Comparison of ENCODE assay signal across 13 mouse cellular contexts in genomic region chr14:78330576-78331300, GRCm38 (mm10). TPM values are rescaled to one million over a fixed set of nuclear protein-coding genes. Genes with fewer than 3 reads are reported as not detected.
DNase-seq lines count a peak whose midpoint lies in the region; ATAC-seq and TF ChIP-seq lines count a peak whose summit lies in the region.
"Had no signal": no experiment of that assay in that cellular context is flagged by ENCODE, and none has a peak within 500 bp of the region (broad histone marks: within the 10 kb centered on the region; RNA-seq: fewer than 3 reads in every experiment).

No protein-coding gene starts in this region.

- H3K27ac ChIP-seq in kidney, embryonic 14.5 days (ENCODE audit: low read depth, low read length), result no peak overlapping the region
- H3K27ac ChIP-seq in CH12.LX (ENCODE audit: insufficient read depth, low read depth), result no peak overlapping the region
- no peak overlapping the region; the same call in 1 of the 2 replicates for H3K27ac ChIP-seq in embryonic facial prominence, embryonic 14.5 days (replicated peaks; ENCODE audit: low read depth, low read length)
- H3K27ac ChIP-seq: forebrain, embryonic 15.5 days; neural tube, embryonic 12.5 days had no signal

- no peaks in the 10 kb centered on the region for H3K36me3 ChIP-seq in kidney, embryonic 14.5 days (ENCODE audit: control insufficient read depth, insufficient read depth, low read length)
- H3K36me3 ChIP-seq in CH12.LX (replicated peaks in 1 of 2; ENCODE audit: control insufficient read depth in 1 of 2, insufficient read depth in 1 of 2, low read length in 1 of 2), result no peaks in the 10 kb centered on the region
- no peaks in the 10 kb centered on the region for H3K36me3 ChIP-seq in embryonic facial prominence, embryonic 14.5 days (ENCODE audit: control insufficient read depth, insufficient read depth, low read length)
- H3K36me3 ChIP-seq: forebrain, embryonic 15.5 days; neural tube, embryonic 12.5 days had no signal

- no peaks in the 10 kb centered on the region for H3K27me3 ChIP-seq in kidney, embryonic 14.5 days (ENCODE audit: control insufficient read depth, insufficient read depth, low read length)
- no peaks in the 10 kb centered on the region for H3K27me3 ChIP-seq in CH12.LX (replicated peaks)
- no peaks in the 10 kb centered on the region for H3K27me3 ChIP-seq in embryonic facial prominence, embryonic 14.5 days (replicated peaks; ENCODE audit: control insufficient read depth, insufficient read depth, low read length)
- H3K27me3 ChIP-seq: forebrain, embryonic 15.5 days; neural tube, embryonic 12.5 days had no signal

- 19% methylated on average over 11 of the region's 11 CpGs for WGBS in kidney, embryonic 14.5 days
- 31% methylated on average over 11 of the region's 11 CpGs for WGBS in embryonic facial prominence, embryonic 14.5 days

- no peak for TF ChIP-seq POLR2A in CH12.LX (IDR thresholded peaks at IDR 0.05; ENCODE audit: low read depth, low read length)

- H3K9me3 ChIP-seq in kidney, embryonic 14.5 days (ENCODE audit: control insufficient read depth, low read length), result no peaks in the 10 kb centered on the region
- no peaks in the 10 kb centered on the region for H3K9me3 ChIP-seq in CH12.LX (replicated peaks; ENCODE audit: low read length)
- no peaks in the 10 kb centered on the region for H3K9me3 ChIP-seq in embryonic facial prominence, embryonic 14.5 days (ENCODE audit: control insufficient read depth, low read length)
- H3K9me3 ChIP-seq: forebrain, embryonic 15.5 days; neural tube, embryonic 12.5 days had no signal

- TF ChIP-seq EP300 in CH12.LX (IDR thresholded peaks at IDR 0.05; ENCODE audit: low read length), result no peak

- no peak overlapping the region for H3K9ac ChIP-seq in kidney, embryonic 14.5 days (ENCODE audit: low read depth, low read length)
- no peak overlapping the region for H3K9ac ChIP-seq in CH12.LX (ENCODE audit: insufficient read depth, low read depth)
- no peak overlapping the region for H3K9ac ChIP-seq in embryonic facial prominence, embryonic 14.5 days (ENCODE audit: low read depth, low read length)
- H3K9ac ChIP-seq: forebrain, embryonic 15.5 days; neural tube, embryonic 12.5 days had no signal

- TF ChIP-seq RAD21 in CH12.LX (IDR thresholded peaks at IDR 0.05; ENCODE audit: low read depth, low read length), result no peak

- no peak overlapping the region for H3K4me3 ChIP-seq in kidney, embryonic 14.5 days (ENCODE audit: low read length)
- H3K4me3 ChIP-seq in CH12.LX (replicated peaks in 1 of 3; ENCODE audit: low read depth in 2 of 3, low read length in 2 of 3, poor library complexity in 1 of 3), result no peak overlapping the region
- no peak overlapping the region for H3K4me3 ChIP-seq in embryonic facial prominence, embryonic 14.5 days (ENCODE audit: low read depth, low read length)
- H3K4me3 ChIP-seq: forebrain, embryonic 15.5 days; neural tube, embryonic 12.5 days had no signal

- no peak for TF ChIP-seq CTCF in CH12.LX (conservative IDR thresholded peaks at IDR 0.05 in 1 of 2, IDR thresholded peaks at IDR 0.05 in 1 of 2; ENCODE audit: low read depth in 2 of 2, low read length in 2 of 2)

- intact Hi-C loops in left cerebral cortex, postnatal 25 days (cut with DNase I), result no loop called here

- dilution Hi-C loops in CH12.LX (cut with MboI; ENCODE audit: extremely low pct_ligation_motif_present, extremely low pct_unique_long_range_greater_than_20kb, low sequenced_read_pairs), result no loop called here

- H3K4me1 ChIP-seq in kidney, embryonic 14.5 days (ENCODE audit: control insufficient read depth, insufficient read depth, low read length), result peaks cover 3% of the 10 kb centered on the region; the same call in 1 of the 2 replicates
- H3K4me1 ChIP-seq in CH12.LX (ENCODE audit: control insufficient read depth in 1 of 2, insufficient read depth in 2 of 2), result peaks cover 5 to 24% of the 10 kb centered on the region in 2 experiments; a peak in 3 of 4 replicates
- peaks cover 10% of the 10 kb centered on the region for H3K4me1 ChIP-seq in embryonic facial prominence, embryonic 14.5 days (ENCODE audit: control insufficient read depth, insufficient read depth, low read length)
- H3K4me1 ChIP-seq: forebrain, embryonic 15.5 days; neural tube, embryonic 12.5 days had no signal

- no peak overlapping the region; the same call in 1 of the 2 replicates for H3K4me2 ChIP-seq in kidney, embryonic 14.5 days (replicated peaks; ENCODE audit: low read depth, low read length)
- H3K4me2 ChIP-seq in CH12.LX (ENCODE audit: insufficient read depth, low read depth, poor library complexity, severe bottlenecking), result peak overlapping the region; percentile 63
- H3K4me2 ChIP-seq in embryonic facial prominence, embryonic 14.5 days (ENCODE audit: low read depth, low read length), result peak overlapping the region; percentile 10; the same call in 1 of the 2 replicates
- H3K4me2 ChIP-seq: forebrain, embryonic 15.5 days; neural tube, embryonic 12.5 days had no signal

- no peaks in the 10 kb centered on the region for H3K79me2 ChIP-seq in CH12.LX (replicated peaks; ENCODE audit: control insufficient read depth, extremely low read depth, insufficient read depth, poor library complexity, severe bottlenecking)

- in situ Hi-C loops in CH12.LX (cut with MboI; ENCODE audit: low pct_ligation_motif_present, low pct_unique_long_range_greater_than_20kb, low sequenced_read_pairs), result no loop called here

- ATAC-seq in kidney, embryonic 14.5 days (ENCODE audit: low FRiP score, low TSS enrichment), result peak; percentile 84
- peak; percentile 89 for ATAC-seq in embryonic facial prominence, embryonic 14.5 days (ENCODE audit: low read depth)
- ATAC-seq: forebrain, embryonic 15.5 days had no signal

- no peak for DNase-seq in kidney, postnatal 25 days
- peak; percentile 41 for DNase-seq in CH12.LX (ENCODE audit: extremely low read depth)
- DNase-seq in embryonic facial prominence, embryonic 14.5 days (ENCODE audit: low spot score), result peak; percentile 76
- peak; percentile 19 to 23 for DNase-seq in lung, postnatal 4 days
- no peak for DNase-seq in left cerebral cortex, postnatal 25 days (ENCODE audit: low spot score in 2 of 2)
- DNase-seq in adrenal gland, adult 2 months, result no peak
- DNase-seq: adrenal gland, postnatal 14 days; cerebellum, adult 8-10 months; kidney, postnatal 14 days had no signal

TF ChIP-seq in CH12.LX, 34 proteins besides CTCF, POLR2A, EP300 and RAD21:
- no peak for TF ChIP-seq GABPA (IDR thresholded peaks at IDR 0.05; ENCODE audit: insufficient replicate concordance, low read depth, low read length)
- TF ChIP-seq CHD1 (IDR thresholded peaks at IDR 0.05; ENCODE audit: low read depth, low read length), result no peak
- TF ChIP-seq PAX5 (IDR thresholded peaks at IDR 0.05; ENCODE audit: low read length), result no peak
- no peak for TF ChIP-seq SMC3 (IDR thresholded peaks at IDR 0.05; ENCODE audit: low read depth, low read length)
- no peak for TF ChIP-seq ZNF384 (IDR thresholded peaks at IDR 0.05; ENCODE audit: low read depth, low read length)
- TF ChIP-seq JUN (IDR thresholded peaks at IDR 0.05; ENCODE audit: insufficient read depth, low read depth, low read length), result no peak
- TF ChIP-seq ZC3H11A (IDR thresholded peaks at IDR 0.05; ENCODE audit: low read depth, low read length), result no peak
- no peak for TF ChIP-seq UBTF (IDR thresholded peaks at IDR 0.05; ENCODE audit: low read depth, low read length)
- no peak for TF ChIP-seq MEF2A (IDR thresholded peaks at IDR 0.05; ENCODE audit: borderline replicate concordance, low read depth, low read length)
- no peak for TF ChIP-seq MYC (IDR thresholded peaks at IDR 0.05; ENCODE audit: low read depth, low read length)
- TF ChIP-seq TBP (conservative IDR thresholded peaks at IDR 0.05; ENCODE audit: low read depth, low read length), result no peak
- TF ChIP-seq ETS1 (conservative IDR thresholded peaks at IDR 0.05; ENCODE audit: low read depth, low read length), result no peak
- TF ChIP-seq IRF4 (IDR thresholded peaks at IDR 0.05; ENCODE audit: low read depth, low read length), result no peak
- no peak for TF ChIP-seq TCF12 (IDR thresholded peaks at IDR 0.05; ENCODE audit: low read depth, low read length)
- TF ChIP-seq ZKSCAN1 (IDR thresholded peaks at IDR 0.05; ENCODE audit: borderline replicate concordance, low read depth, low read length), result no peak
- no peak for TF ChIP-seq MXI1 (IDR thresholded peaks at IDR 0.05; ENCODE audit: low read depth, low read length)
- no peak for TF ChIP-seq RCOR1 (conservative IDR thresholded peaks at IDR 0.05; ENCODE audit: low read depth, low read length)
- no peak for TF ChIP-seq NRF1 (IDR thresholded peaks at IDR 0.05; ENCODE audit: low read depth, low read length)
- TF ChIP-seq MAX (IDR thresholded peaks at IDR 0.05; ENCODE audit: low read length), result no peak

RNA-seq across cellular contexts. Expression of gene Tnfsf11, which starts 22.9 kb away (rescaled TPM):
- 0.24 and 0.43 TPM in 2 replicates for polyA plus RNA-seq in kidney, embryonic 14.5 days (2014; fragmentation: Nextera tagmentation; extraction: Ambion mirVana)
- total RNA-seq in CH12.LX (2012; rRNA removed) (0.13 and 0.29 TPM in 2 replicates), CH12.LX (2014; rRNA removed) (not detected in 2 replicates)
- polyA plus RNA-seq in CH12.LX (2012; ENCODE audit: insufficient read length, low read depth), result not detected in 2 replicates
- 2.3 and 3.1 TPM in 2 replicates for polyA plus RNA-seq in embryonic facial prominence, embryonic 14.5 days (2014; fragmentation: Nextera tagmentation; extraction: Ambion mirVana)
- total RNA-seq in left cerebral cortex, postnatal 25 days (2021), result under 1 TPM in 1 of 2 experiments, not detected in 1; 0.14 TPM
- total RNA-seq in adrenal gland, adult 2 months (2021), result not detected
- 0.07 TPM in 1 of 2 replicates, not detected in the other for polyA plus RNA-seq in adrenal gland, adult 2 months (2012; rRNA removed)
- total RNA-seq: adrenal gland, postnatal 14 days had no signal
- polyA plus RNA-seq: forebrain, embryonic 15.5 days; gonadal fat pad, adult 2 months; neural tube, embryonic 12.5 days had no signal

Comparison
In these comparisons a context has a peak if more than half of its experiments do, and no peak if none do; other contexts are left out.
1. DNase-seq: peak in CH12.LX (single experiment), embryonic facial prominence, embryonic 14.5 days (single experiment) and lung, postnatal 4 days (2 of 2); none in kidney, postnatal 25 days (0 of 2), left cerebral cortex, postnatal 25 days (0 of 2) and adrenal gland, adult 2 months (single experiment).